Mouse (Mus musculus) forebrain, postnatal 0 days (tissue): ENCODE data around the gene Adam17. TPM values are rescaled to one million over a fixed set of nuclear protein-coding genes. Genes with fewer than 3 reads are reported as not detected.
A peak's percentile ranks its signal among the peaks of the same experiment; 100 is the strongest.

Experiments used
- ATAC-seq: fragments of 200-750 bp; cut with Nextera tagmentation; 2 replicates; pipeline ENCODE4 v1.8.0; 2017; ENCODE audit warnings: mild to moderate bottlenecking, moderate library complexity
- DNase-seq: peaks from one replicate; pipeline ENCODE4 v3.0.0-alpha.2; 2015
- H3K27ac ChIP-seq: fragments of 300-500 bp; sonication (generic); 2 replicates; pipeline ENCODE4 v1.5.1; 2014; ENCODE audit warnings: low read depth, mild to moderate bottlenecking, antibody characterized with exemption, low read length, moderate library complexity, mixed read lengths
- H3K27me3 ChIP-seq: fragments of 300-500 bp; sonication (generic); 2 replicates; pipeline ENCODE4 v1.6.1; 2014; ENCODE audit warnings: mild to moderate bottlenecking, low read length, mixed read lengths; ENCODE audit not compliant: insufficient read depth
- H3K36me3 ChIP-seq: fragments of 300-500 bp; sonication (generic); 2 replicates; pipeline ENCODE4 v1.6.1; 2014; ENCODE audit warnings: mild to moderate bottlenecking, moderate library complexity; ENCODE audit not compliant: insufficient read depth
- H3K4me1 ChIP-seq: fragments of 300-500 bp; sonication (generic); 2 replicates; pipeline ENCODE4 v1.6.1; 2014; ENCODE audit warnings: antibody characterized with exemption; ENCODE audit not compliant: insufficient read depth
- H3K4me2 ChIP-seq: fragments of 300-500 bp; sonication (generic); 2 replicates; pipeline ENCODE4 v1.6.1; 2014; ENCODE audit warnings: low read depth, mild to moderate bottlenecking, moderate library complexity
- H3K4me3 ChIP-seq: fragments of 300-500 bp; sonication (generic); 2 replicates; pipeline ENCODE4 v1.5.1; 2014; ENCODE audit warnings: low read depth, low read length, mixed read lengths
- H3K9ac ChIP-seq: fragments of 300-500 bp; sonication (generic); 2 replicates; pipeline ENCODE4 v1.6.1; 2014; ENCODE audit warnings: mild to moderate bottlenecking
- H3K9me3 ChIP-seq: fragments of 300-500 bp; sonication (generic); 2 replicates; pipeline ENCODE4 v1.6.1; 2016; ENCODE audit warnings: low read length
- CTCF ChIP-seq: sonication (generic); IDR thresholded peaks from 2 replicates; pipeline ENCODE4 v1.5.1; 2016; ENCODE audit warnings: antibody characterized with exemption, control low read depth, low read depth
- WGBS: fragments of 180-500 bp; shearing (Covaris S2); extraction: QIAGEN DNeasy Blood & Tissue Kit; methylation state at CpG from one replicate; pipeline ENCODE4 v1.1.7; 2014; 5-methylcytosine and 5-hydroxymethylcytosine counted together
- polyA plus RNA-seq: library from polyadenylated mRNA; unstranded; fragments of >200 nt; fragmentation: Nextera tagmentation; extraction: Ambion mirVana; gene quantifications from 2 replicates; pipeline ENCODE4 v1.2.1, GENCODE M21; 2015
- total RNA-seq: library from RNA; depleted of rRNA; stranded (reverse); fragments of >200 nt; gene quantifications from 2 replicates; pipeline ENCODE4 v1.2.3, GENCODE M21; 2014

The Adam17 gene
- total and polyA plus RNA-seq, 2 experiments from 2014 or later = 11.5 to 18.2 TPM

- Histone ChIP-seq H3K36me3 (peaks cover 28% of the 10 kb centered on the region), H3K4me3 (no peak overlapping the region), H3K27me3 (no peaks in the 10 kb centered on the region), H3K4me2 (no peak overlapping the region), H3K27ac (no peak overlapping the region), H3K9ac (no peak overlapping the region), H3K4me1 (no peaks in the 10 kb centered on the region), H3K9me3 (no peaks in the 10 kb centered on the region)
- DNase-seq (no peak), ATAC-seq (no peak)
- 82% methylated on average over 4 of the region's 4 CpGs for WGBS
- no peak for TF ChIP-seq CTCF
Measured at GRCm38 (mm10) chr12:21322296-21322695, 51.1 kb downstream of the Adam17 start.

DNA sequence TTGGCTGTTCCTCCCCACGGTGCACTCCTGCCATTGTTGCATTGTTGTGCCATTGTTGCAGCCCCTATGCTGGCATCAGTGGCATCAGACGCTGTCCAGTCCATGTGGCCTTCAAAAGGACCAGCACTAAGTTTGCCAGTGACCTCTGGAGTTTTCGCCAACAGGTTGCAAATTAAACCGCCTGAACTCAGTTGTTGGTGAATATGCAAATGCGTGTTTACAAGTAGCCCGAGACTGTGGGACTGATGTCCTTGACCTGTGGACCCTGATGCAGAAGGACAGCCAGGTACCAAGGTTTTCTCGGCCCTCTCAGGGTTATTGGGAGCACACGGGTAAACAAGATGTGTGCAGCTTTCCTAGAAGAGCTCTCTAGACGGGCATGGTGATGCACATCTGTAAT lies 52.3 kb downstream of the Adam17 start:
- peaks cover 23% of the 10 kb centered on the region for H3K36me3 ChIP-seq
- H3K9me3 ChIP-seq = no peaks in the 10 kb centered on the region
- H3K4me1 ChIP-seq = no peaks in the 10 kb centered on the region
- DNase-seq (no peak), ATAC-seq (no peak)
- no peak for TF ChIP-seq CTCF
- H3K4me2 ChIP-seq = no peak overlapping the region
- no peak overlapping the region for H3K27ac ChIP-seq
- H3K27me3 ChIP-seq = no peaks in the 10 kb centered on the region
- H3K9ac ChIP-seq = no peak overlapping the region
- 82% methylated on average over 9 of the region's 9 CpGs for WGBS
- H3K4me3 ChIP-seq = no peak overlapping the region

DNA sequence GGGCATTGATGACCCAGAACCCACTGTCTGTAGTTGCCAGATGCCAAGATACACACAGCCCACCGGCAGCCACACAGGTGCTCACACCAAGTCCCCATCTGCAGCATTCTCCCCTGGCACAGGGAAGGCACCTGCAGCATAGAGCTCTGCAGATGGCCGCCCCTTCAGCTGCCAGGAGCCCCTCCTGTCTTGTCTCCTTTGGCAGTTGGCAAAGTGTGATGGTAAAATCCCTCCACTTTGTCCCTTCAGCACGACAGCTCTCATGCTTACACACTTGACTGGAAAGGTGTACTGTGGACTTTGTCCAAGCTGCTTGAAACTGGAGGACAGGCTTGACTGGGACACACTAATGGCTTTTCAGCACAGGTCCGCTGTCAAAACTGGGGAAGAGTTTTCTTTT lies 53.1 kb downstream of the Adam17 start:
- no peak overlapping the region for H3K9ac ChIP-seq
- H3K4me3 ChIP-seq = no peak overlapping the region
- ATAC-seq (no peak), DNase-seq (no peak)
- no peak for TF ChIP-seq CTCF
- H3K4me2 ChIP-seq = no peak overlapping the region
- no peak overlapping the region for H3K27ac ChIP-seq
- no peaks in the 10 kb centered on the region for H3K9me3 ChIP-seq
- peaks cover 20% of the 10 kb centered on the region for H3K36me3 ChIP-seq
- H3K4me1 ChIP-seq = no peaks in the 10 kb centered on the region
- no peaks in the 10 kb centered on the region for H3K27me3 ChIP-seq
- WGBS = 78% methylated on average over 4 of the region's 4 CpGs

DNA sequence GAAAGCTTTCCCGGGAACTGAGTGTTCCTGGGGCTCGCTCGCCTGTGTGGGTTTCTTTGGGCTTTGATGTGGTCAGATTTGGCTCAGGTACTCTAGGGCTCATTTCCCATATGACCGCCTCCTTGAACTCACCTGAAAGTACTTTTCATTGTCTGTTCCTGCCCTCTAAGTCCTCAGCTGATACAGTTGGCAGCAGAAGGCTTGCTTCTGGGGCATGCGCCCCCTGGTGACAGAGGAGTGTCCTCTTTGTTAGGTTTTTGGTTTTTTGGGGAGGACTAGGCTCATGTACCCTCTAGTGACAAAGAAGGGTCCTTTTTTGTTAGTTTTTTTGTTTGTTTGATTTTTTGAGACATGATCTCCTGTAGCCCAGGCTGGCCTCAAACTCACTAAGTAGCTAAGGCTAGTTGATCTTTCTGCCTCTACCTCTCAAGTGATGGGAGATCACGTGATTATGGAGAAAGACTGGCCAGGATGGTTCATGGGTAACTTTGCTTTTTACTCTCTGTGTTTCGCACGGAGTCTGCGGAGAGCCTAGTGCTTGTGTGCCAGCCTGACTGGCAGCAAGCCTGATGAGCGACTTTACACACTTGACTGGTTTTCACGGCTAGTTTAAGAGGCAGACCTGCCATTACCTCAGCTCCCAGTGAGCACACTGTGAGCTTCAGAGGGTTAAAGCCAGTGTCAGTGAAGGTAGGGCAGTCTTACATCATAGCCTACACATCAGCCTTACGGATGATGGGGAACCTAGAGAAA lies 55.1 kb downstream of the Adam17 start:
- no peak overlapping the region for H3K27ac ChIP-seq
- ATAC-seq (peak; percentile 25; the same call in 1 of the 2 replicates), DNase-seq (peak; percentile 68)
- H3K4me3 ChIP-seq = no peak overlapping the region
- TF ChIP-seq CTCF = peak; percentile 75
- H3K9me3 ChIP-seq = no peaks in the 10 kb centered on the region
- H3K27me3 ChIP-seq = no peaks in the 10 kb centered on the region
- H3K4me1 ChIP-seq = no peaks in the 10 kb centered on the region
- 66% methylated on average over 12 of the region's 12 CpGs for WGBS
- H3K36me3 ChIP-seq = peaks cover 24% of the 10 kb centered on the region
- no peak overlapping the region for H3K4me2 ChIP-seq
- H3K9ac ChIP-seq = no peak overlapping the region

- no peak overlapping the region for H3K27ac ChIP-seq
- H3K4me3 ChIP-seq = peak overlapping the region; percentile 50
- peak overlapping the region; percentile 67 for H3K4me2 ChIP-seq
- no peaks in the 10 kb centered on the region for H3K9me3 ChIP-seq
- peak overlapping the region; percentile 57 for H3K9ac ChIP-seq
- DNase-seq = peak; percentile 8
- TF ChIP-seq CTCF = no peak
- ATAC-seq = no peak
- no peaks in the 10 kb centered on the region for H3K27me3 ChIP-seq
- 11% methylated on average over 7 of the region's 7 CpGs for WGBS
- no peaks in the 10 kb centered on the region for H3K4me1 ChIP-seq
- H3K36me3 ChIP-seq = peaks cover 30% of the 10 kb centered on the region
Measured at GRCm38 (mm10) chr12:21316869-21317265, 56.6 kb downstream of the Adam17 start.

- ATAC-seq = peak; percentile 88
- peak; percentile 76 for DNase-seq
- Histone ChIP-seq H3K4me2 (peak within 1 kb of the TSS; percentile 67), H3K36me3 (peaks cover 35% of the 10 kb centered on the region), H3K27ac (no peak within 1 kb of the TSS), H3K9ac (peak within 1 kb of the TSS; percentile 57), H3K4me1 (no peaks in the 10 kb centered on the region), H3K9me3 (no peaks in the 10 kb centered on the region), H3K27me3 (no peaks in the 10 kb centered on the region), H3K4me3 (peak within 1 kb of the TSS; percentile 50)
- no peak for TF ChIP-seq CTCF
- 3% methylated on average over 59 of the region's 59 CpGs for WGBS
Measured at GRCm38 (mm10) chr12:21315923-21316868, 57.2 kb downstream of the Adam17 start, which contains the start of gene Iah1. Gene Iah1, plus strand, starts transcription at chr12:21316389.

DNA sequence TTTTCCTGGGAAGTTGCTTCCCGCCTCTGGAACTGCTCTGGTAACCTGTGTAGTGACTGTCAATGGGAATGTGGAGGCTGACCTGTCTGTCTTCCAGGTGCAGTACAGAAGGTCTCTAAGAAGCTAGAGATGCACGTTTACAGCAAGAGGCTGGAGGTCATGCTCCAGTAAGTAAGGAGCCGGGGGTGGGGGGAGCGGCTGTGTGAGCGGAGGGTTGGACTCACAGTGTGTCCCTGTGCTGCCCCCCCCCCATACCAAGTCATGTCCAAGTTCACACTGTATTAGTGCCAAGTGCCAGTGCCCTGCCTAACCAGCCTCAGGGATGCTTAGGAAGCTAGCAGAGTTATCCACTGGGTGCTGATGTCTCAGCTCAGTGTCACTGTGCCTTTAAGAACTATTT lies 61.2 kb downstream of the Adam17 start:
- Histone ChIP-seq H3K4me1 (no peaks in the 10 kb centered on the region), H3K4me2 (no peak overlapping the region), H3K4me3 (no peak overlapping the region), H3K27me3 (no peaks in the 10 kb centered on the region), H3K27ac (no peak overlapping the region), H3K36me3 (peaks cover 73% of the 10 kb centered on the region), H3K9ac (no peak overlapping the region), H3K9me3 (no peaks in the 10 kb centered on the region)
- 90% methylated on average over 5 of the region's 5 CpGs for WGBS
- no peak for DNase-seq
- ATAC-seq = no peak
- TF ChIP-seq CTCF = no peak
